Mouse (Mus musculus) CD4-positive helper T cell, adult 2 months (primary cell): ENCODE measurements around the gene Prr11.
"Not testable (repeated sequence)": the region's sequence is repeated elsewhere in the genome, so short reads cannot be mapped to it uniquely, and the experiment has no call there.

ENCODE experiments used
- DNase-seq: peaks from one replicate; pipeline ENCODE4 v3.0.0-alpha.2; 2012; ENCODE audit warnings: low read depth, missing footprints, low spot score

Gene Prr11

DNA sequence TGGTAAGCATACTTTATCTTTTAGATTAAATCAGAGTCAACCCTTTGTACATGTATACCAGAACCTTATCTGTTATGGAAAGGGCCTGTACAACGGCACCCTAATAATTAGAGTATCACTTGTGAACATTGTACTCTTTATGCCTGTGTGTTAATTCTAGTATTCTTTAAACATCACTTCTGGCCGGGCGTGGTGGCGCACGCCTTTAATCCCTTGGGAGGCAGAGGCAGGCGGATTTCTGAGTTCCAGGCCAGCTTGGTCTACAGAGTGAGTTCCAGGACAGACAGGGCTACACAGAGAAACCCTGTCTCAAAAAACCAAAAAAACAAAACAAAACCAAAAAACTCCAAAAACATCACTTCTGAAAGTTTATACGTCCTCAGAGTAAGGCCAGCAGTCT is 59.6 kb downstream of the Prr11 start:
- DNase-seq = not testable (repeated sequence)

DNA sequence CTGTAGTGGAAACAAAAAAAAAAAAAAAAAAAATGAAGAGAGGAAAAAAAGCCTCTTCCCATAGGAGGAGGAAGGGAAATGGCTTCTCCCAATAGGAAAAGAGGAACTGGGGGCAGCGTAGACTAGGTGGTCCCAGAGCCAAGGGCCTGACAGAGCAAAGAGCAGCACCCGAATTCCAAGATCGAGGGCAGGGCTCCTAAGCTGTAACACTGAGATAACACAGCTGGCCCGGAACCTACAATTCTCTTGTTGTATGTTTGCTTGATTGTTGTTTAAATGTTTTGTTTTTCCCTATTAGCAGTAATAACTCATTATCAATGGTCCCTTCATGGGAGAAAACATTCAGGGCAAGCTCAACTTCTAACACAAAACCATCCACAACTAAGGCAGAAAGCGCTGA is 61.5 kb downstream of the Prr11 start:
- DNase-seq = no peak

DNA sequence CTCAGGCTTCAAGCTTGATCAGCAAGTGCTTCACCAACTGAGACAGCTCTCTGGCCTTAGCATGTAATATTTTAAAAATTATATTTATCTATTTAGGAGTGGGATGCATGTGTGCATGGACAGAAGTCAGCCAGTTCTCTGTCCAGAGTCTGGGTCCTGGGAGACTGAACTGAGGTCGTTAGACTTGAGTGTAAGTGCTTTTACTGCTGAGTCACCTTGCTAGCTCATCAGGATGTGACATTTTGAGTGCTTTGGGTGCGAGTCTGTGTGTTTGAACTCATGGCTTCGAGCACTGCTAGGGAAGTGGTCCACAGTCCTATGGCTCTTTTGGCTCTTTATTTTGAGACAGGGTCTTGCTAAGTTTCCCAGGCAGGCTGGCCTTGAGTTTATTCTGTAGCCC is 65.5 kb downstream of the Prr11 start:
- no peak for DNase-seq

DNA sequence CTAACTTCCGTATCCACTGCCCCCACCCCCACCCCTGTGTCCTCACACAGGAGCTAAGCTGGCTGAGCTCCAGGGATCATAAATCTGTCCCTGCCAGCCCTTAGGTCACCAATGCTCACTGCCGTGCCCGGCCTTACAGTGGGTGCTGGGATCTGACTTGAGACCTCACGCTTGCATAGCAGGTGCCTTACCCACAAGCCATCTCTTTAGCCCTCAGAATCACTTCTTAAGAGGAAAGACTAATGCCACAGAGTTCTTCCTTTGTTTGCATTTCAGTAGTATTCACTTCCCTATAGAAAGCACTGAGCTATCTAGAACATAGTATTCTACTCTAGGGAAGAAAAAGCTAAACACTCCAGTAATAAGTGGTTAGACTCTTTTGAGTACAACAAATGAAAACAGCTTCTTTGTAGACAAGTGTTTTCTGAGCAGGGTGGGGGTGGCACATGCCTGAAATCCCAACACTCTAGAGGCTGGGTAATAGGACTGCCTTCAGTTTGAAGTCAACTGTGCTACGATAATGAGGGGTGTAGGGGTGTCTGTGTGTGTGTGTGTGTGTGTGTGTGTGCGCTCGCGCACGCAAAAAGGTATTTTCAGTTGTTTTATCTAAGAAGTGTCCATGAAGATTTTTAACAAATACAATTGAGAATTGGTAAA is 69.1 kb downstream of the Prr11 start:
- no peak for DNase-seq
